Mouse (Mus musculus) E14TG2a.4 (cell line): ENCODE measurements around the gene Nrg3.

Source experiments
- CTCF ChIP-seq: conservative IDR thresholded peaks from 2 replicates; pipeline ENCODE4 v1.5.1; 2014; ENCODE audit warnings: low read length
- NANOG ChIP-seq: IDR thresholded peaks from 2 replicates; pipeline ENCODE4 v1.6.1; 2014; ENCODE audit warnings: borderline replicate concordance, low read length, mixed read lengths
- POU5F1 ChIP-seq: IDR thresholded peaks from 2 replicates; pipeline ENCODE4 v1.6.1; 2014; ENCODE audit warnings: low read length, borderline replicate concordance

- TF ChIP-seq CTCF: no peak
- TF ChIP-seq POU5F1: no peak
- no peak for TF ChIP-seq NANOG
Measured at GRCm38 (mm10) chr14:38701413-38701812, 771.5 kb downstream of the Nrg3 start.
